Mouse (Mus musculus) lung, postnatal 0 days (tissue): ENCODE data around the gene Ptprb.

ENCODE experiments used
- CTCF ChIP-seq: IDR thresholded peaks from 2 replicates; pipeline ENCODE4 v1.5.1; 2016; ENCODE audit warnings: antibody characterized with exemption, mild to moderate bottlenecking
- EP300 ChIP-seq: IDR thresholded peaks from 2 replicates; pipeline ENCODE4 v1.6.1; 2016; ENCODE audit warnings: antibody characterized with exemption, mild to moderate bottlenecking, control low read depth

DNA sequence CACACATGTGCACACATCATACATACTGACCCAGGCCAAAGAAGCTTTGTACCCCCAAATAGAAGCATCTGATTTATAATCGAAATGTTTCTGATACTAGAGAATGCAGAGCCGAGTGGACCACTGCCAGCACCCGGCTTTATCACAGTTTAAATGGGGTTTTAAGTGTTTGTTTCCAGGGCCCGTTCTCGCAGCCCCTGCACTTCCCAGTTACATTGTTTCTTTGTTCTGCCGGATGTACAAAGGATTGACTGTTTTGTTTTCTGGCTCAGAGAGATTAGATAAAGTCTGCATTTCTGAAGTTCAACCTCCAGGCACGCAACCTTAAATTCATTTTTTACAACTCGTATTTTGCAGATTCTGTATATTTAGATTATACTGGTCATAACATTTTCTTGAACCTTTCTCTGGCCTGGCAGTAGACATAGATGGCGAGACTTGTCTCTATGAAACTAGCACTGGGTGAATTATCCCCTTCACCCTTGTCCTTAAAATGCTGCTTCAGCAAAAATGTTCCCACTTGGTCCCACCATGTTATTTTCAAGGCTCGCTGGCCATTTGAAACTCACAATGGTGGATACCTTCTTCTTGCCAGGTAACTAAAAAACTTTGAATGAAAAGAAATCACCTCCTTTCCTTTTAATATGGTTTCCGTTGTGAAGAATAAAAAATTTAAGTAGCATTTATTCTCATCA, 35.3 kb downstream of the Ptprb start:
- TF ChIP-seq CTCF = no peak
- TF ChIP-seq EP300 = peak; percentile 84
